Mouse (Mus musculus) spleen, adult 18-20 months (tissue): ENCODE results near the gene Med24.

Experiments used
- DNase-seq, 2 experiments: peaks; one replicate each; pipeline ENCODE4 v3.0.0; 2022; ENCODE audit warnings: mixed read lengths in 2 of 2

Gene Med24

DNA sequence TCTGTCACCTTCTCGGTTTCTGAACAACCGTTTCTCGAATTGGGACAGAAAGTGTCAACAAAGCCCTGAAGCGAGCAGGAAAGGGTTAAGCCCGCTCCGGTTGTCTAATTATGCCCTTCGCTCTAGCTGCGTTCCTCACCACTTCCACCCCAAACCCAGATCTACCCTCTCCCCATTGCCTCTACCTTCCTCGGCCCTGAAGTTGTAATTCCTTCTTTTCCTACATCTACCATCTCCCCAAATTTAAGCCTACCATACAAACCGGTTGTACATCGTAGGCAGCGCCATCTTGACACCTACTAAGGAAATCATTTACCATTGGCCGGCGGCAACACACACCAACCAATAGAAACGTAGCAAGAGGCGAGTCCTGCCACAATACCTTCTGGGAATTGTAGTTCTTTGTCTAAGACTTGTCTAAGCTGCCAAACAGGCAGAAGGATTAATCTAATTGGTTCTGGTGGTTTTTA, at the start of gene Med24:
Gene Med24 (minus strand): TSS at position 317 of the 470 bp plus-strand sequence.
- DNase-seq, result peak; percentile 68 to 71

- no peak for DNase-seq
Observed at GRCm38 (mm10) chr11:98777888-98778287, 48.7 kb upstream of the Med24 start.

- no peak for DNase-seq
Observed at GRCm38 (mm10) chr11:98776843-98777590, 47.8 kb upstream of the Med24 start.

DNA sequence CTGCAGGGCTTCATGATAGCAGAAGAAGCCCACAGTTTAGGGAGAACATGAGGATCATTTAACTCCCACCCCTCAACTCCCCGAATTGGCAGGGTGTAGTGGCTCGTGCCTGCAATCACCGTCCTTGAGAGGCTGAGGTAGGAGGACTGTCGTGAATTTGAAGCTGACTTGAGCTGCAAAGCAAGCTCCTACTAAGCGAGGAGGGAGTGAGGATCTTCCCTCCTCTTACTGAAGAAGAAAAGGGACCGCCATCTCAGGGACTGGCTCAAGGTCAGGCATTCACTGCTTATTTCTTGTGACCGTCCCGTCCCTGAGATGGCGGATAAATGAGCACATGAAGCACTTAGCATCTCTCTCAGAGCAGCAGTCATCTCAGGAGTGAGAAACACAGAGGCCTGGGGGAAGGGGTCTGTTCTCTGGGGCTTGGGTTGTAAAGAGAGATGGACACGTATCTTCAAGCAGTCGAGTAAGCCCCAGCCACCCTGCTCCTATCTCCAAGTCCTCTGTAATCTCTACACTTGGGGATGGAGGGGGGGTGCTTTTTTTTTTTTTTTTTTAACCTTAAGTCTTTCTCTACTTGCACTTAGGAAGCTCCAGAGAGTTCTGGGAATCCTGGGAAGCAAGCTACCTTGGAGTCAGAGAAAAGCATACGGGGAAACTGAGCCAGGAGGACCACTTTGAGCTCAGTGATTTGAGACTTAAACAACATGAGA, 47.0 kb upstream of the Med24 start:
- no peak for DNase-seq

DNA sequence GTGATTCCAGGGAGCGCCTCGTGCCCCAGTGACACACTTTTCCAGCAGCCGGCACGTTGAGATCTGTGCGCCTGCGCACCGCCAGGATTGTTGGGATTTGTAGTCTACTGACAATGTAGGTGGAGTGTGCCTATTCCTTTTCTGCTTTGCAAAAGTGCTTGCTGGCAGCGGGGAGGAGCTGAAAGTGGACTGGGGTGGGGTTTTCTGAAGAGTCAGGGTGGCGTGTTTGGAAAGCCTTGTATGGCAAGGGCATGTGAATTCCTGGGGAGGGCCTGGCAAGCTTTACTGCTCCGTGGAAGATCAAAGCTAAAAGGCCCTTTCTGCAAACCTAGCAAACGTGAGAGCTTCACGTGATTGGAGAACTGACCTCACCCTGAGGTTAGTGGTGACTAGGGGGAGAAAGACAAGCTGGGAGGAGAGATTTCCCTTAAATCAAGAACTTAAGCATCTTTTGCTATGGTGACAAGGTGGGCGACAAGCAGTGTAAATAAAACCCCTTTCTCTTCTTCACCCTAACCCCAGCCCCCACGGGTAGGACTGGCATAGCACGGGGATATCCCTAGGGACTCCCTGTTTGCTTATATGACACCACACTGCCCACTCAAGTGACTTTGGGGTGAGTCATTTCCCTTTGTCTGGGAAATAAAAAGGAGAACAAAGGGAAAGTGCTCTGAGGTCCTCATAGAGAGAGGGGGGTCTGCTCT, 46.3 kb upstream of the Med24 start:
- DNase-seq, result peak; percentile 80 to 82

DNA sequence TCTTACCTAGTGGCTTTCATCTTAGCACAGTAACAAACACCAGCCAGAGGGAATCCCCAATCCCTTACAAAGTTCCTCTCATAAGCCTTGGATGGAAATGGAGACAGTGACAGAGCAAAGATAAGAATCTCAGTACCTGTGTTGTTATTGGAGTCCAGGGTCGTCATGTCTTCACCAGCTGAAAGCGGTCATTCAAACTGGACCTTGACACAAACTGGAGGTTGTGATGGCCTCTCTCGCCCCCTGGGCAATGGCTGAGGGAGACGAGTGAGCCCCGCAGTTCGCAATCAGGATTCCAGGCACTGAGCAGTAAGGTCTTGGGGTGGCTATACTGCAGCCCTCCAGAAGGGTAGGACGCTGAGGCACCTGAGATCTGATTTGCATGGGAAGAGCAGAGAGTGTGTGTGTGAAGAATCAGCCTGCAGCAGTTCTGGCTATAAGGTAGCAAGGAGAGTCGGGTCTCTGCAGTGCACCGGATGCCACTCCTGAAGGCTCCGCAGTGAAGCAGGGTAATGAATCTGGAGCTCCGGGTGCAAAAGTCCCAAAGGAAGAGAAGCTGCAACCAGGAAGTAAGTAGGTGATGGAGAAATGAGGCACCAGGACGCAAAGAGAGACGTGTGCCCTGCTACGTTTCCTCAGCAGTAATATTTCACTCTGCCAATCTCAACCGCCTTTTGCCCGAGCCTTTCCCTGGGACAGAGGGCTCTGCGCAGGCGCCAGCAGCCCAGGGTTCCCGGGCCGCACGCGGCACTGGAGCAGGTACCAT, 45.5 kb upstream of the Med24 start, which contains the start of gene Nr1d1:
Gene Nr1d1 (minus strand): TSS at position 752 of the 766 bp plus-strand sequence.
- no peak for DNase-seq

DNA sequence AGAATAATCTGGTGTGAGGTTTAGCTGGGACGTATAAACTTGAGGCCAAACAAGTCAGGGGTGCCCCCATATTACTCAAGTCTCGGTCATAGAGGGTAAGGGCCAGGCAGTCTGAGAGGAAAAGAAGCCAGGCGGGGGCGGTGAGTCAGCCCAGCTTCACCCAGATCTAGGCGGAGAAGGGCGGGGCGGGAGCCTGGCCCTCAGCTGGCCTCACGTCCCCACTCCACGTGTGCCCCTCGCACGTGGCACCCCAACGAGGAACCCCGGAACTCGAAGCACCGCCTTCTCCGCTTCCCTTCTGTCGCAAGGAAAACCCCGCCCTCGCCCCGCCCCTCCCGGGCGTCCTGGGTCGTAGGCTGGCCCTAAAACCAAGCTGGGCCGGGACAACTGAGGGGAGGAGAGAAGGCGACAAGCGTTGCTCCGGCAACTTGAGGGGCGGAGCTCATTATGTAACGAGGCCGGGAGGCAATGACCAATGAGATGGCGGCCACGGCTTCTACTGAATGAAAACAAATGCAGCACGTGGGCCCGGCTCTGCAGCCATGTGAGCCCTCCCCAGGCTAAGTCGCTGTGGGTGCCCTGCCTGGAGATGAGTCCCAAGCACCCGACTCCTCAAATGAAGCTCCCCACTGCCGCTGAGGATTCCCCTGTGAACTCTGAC, 44.5 kb upstream of the Med24 start:
- DNase-seq, result peak; percentile 97 to 98

GRCm38 (mm10) chr11:98772667-98773171, 43.5 kb upstream of the Med24 start:
- no peak for DNase-seq

- no peak for DNase-seq
Observed at GRCm38 (mm10) chr11:98771844-98772525, 42.8 kb upstream of the Med24 start.

GRCm38 (mm10) chr11:98771131-98771530, 41.9 kb upstream of the Med24 start:
- DNase-seq, result no peak

- peak in 1 of 2 experiments; percentile 36 for DNase-seq
Observed at GRCm38 (mm10) chr11:98770096-98770975, 41.1 kb upstream of the Med24 start.

DNA sequence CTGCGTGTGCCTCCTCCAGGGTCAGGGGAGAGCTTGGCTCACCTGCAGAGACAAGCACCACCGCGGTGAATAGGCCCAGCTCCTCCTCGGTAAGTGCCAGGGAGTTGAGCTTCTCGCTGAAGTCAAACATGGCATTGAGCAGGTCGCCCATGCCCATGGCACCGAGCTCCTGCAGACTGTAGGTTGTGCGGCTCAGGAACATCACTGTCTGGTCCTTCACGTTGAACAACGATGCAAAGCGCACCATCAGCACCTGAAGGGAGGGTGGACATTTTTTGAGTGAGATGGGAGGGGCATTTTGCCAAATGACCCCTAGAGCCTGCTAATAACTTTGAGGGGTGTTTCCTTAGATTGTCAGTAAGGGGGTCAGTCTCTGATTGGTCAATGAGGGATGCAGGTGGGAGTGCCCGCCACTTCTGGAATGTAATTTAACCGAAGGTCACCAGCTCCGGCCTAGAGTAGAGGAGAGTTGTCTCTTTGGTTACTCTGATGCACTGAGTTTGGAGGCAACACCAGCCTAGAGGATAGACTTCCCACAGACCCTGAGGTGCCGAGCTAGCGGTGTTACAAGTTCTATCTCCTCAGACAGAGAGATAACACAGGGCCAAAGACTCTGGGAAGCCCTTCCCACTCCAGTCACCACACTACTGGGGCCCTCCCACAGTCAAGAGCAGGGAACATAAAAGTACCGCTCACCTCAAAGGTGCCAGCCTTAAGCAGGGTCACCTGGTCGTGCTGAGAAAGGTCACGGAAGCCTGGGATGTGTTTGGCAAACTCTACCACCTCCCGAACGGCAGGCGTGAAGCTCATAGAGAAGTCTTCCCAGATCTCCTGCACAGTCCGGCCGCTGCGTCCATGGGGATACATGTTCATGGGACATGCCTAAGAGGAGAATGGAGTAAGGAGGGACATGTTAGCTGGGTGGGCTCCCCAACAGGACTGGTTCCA, 40.0 kb upstream of the Med24 start:
- DNase-seq, result no peak

GRCm38 (mm10) chr11:98768127-98769006, 39.1 kb upstream of the Med24 start:
- no peak for DNase-seq

GRCm38 (mm10) chr11:98767713-98768112, 38.5 kb upstream of the Med24 start:
- no peak for DNase-seq

- no peak for DNase-seq
Observed at GRCm38 (mm10) chr11:98767276-98767675, 38.0 kb upstream of the Med24 start.

DNA sequence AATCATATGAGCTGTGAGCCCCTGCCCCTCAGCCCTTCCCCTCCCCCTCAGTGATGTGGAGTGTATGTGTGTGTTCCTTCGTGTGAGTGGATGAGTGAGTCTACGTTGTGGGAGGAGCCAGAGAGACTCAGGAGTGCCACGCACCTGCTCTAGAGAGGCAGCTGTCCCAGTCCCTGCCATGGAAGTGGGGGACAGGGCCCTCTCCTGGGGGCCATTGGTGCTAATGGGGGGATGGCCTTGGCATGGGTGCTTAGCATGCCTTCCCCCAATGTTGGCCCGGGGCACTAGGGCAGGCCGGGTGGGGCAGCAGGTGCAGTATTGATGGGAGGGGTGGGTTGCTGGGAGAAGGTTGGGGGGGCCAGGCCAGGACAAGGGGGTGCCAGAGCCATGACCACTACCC, 37.6 kb upstream of the Med24 start:
- DNase-seq, result no peak

GRCm38 (mm10) chr11:98766346-98766745, 37.1 kb upstream of the Med24 start:
- DNase-seq, result no peak
